Mouse (Mus musculus) liver, postnatal 0 days (tissue): ENCODE measurements around the gene Dnajc8. TPM values are rescaled to one million over a fixed set of nuclear protein-coding genes. Genes with fewer than 3 reads are reported as not detected.
A peak's percentile ranks its signal among the peaks of the same experiment; 100 is the strongest.
"Not testable (repeated sequence)": the region's sequence is repeated elsewhere in the genome, so short reads cannot be mapped to it uniquely, and the experiment has no call there.

Experiments used
- ATAC-seq: fragments of 200-750 bp; cut with Nextera tagmentation; 2 replicates; pipeline ENCODE4 v1.8.0; 2017; ENCODE audit warnings: mild to moderate bottlenecking, moderate library complexity
- DNase-seq: peaks from one replicate; pipeline ENCODE4 v3.0.0-alpha.2; 2016
- H3K27ac ChIP-seq: fragments of 300-500 bp; sonication (generic); 2 replicates; pipeline ENCODE4 v1.5.1; 2014; ENCODE audit warnings: antibody characterized with exemption, moderate library complexity, mild to moderate bottlenecking, low read depth
- H3K27me3 ChIP-seq: fragments of 300-500 bp; sonication (generic); 2 replicates; pipeline ENCODE4 v1.6.1; 2014; ENCODE audit warnings: low read length, control low read depth, mixed read lengths; ENCODE audit not compliant: insufficient read depth
- H3K36me3 ChIP-seq: fragments of 300-500 bp; sonication (generic); replicated peaks from 2 replicates; pipeline ENCODE4 v1.6.1; 2014; ENCODE audit warnings: mild to moderate bottlenecking, control low read depth, low read length, moderate library complexity, mixed read lengths; ENCODE audit not compliant: insufficient read depth
- H3K4me1 ChIP-seq: fragments of 300-500 bp; sonication (generic); 2 replicates; pipeline ENCODE4 v1.6.1; 2014; ENCODE audit warnings: antibody characterized with exemption, mild to moderate bottlenecking, control low read depth; ENCODE audit not compliant: insufficient read depth
- H3K4me2 ChIP-seq: fragments of 300-500 bp; sonication (generic); 2 replicates; pipeline ENCODE4 v1.6.1; 2014; ENCODE audit warnings: low read depth, mild to moderate bottlenecking, low read length, moderate library complexity, mixed read lengths
- H3K4me3 ChIP-seq: fragments of 300-500 bp; sonication (generic); 2 replicates; pipeline ENCODE4 v1.5.1; 2014; ENCODE audit warnings: low read depth, low read length
- H3K9ac ChIP-seq: fragments of 300-500 bp; sonication (generic); replicated peaks from 2 replicates; pipeline ENCODE4 v1.6.1; 2014; ENCODE audit warnings: mild to moderate bottlenecking, moderate library complexity
- H3K9me3 ChIP-seq: fragments of 300-500 bp; sonication (generic); 2 replicates; pipeline ENCODE4 v1.6.1; 2016; ENCODE audit warnings: mild to moderate bottlenecking, control low read depth, low read length, mixed read lengths
- CTCF ChIP-seq: sonication (generic); IDR thresholded peaks from 2 replicates; pipeline ENCODE4 v1.5.1; 2016; ENCODE audit warnings: antibody characterized with exemption, low read depth
- EP300 ChIP-seq: IDR thresholded peaks from 2 replicates; pipeline ENCODE4 v1.6.1; 2016; ENCODE audit warnings: antibody characterized with exemption, low read depth, mild to moderate bottlenecking
- WGBS: fragments of 180-500 bp; shearing (Covaris S2); extraction: QIAGEN DNeasy Blood & Tissue Kit; methylation state at CpG from one replicate; pipeline ENCODE4 v1.1.7; 2014; ENCODE audit not compliant: insufficient replicate concordance; 5-methylcytosine and 5-hydroxymethylcytosine counted together
- polyA plus RNA-seq: library from polyadenylated mRNA; unstranded; fragments of >200 nt; fragmentation: Nextera tagmentation; extraction: Ambion mirVana; gene quantifications from 2 replicates; pipeline ENCODE4 v1.2.1, GENCODE M21; 2015

The Dnajc8 gene
- polyA plus RNA-seq, 1 experiment from 2014 or later, result 71.5 TPM

DNA sequence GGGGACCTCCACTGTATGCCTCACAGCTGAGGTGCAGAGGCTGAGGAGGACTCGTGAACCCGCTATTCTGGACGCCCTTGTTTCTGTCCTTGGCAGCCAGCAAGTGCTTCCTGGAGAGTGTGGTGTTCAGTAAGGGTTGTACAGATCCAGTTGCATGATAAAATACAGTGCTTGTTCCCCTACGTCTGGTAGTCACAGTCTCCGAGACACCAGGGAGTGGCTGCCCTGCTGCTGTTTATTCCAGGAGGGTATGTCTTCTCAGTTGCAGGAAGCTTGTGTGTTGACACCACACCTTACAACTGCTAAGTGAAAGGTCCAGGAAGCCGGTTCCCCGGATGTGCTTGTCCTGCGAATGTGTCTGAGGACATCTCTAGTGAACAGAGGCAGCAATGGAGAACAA, 19.3 kb downstream of the Dnajc8 start:
- ATAC-seq, result no peak
- Histone ChIP-seq H3K9ac (no peak overlapping the region), H3K36me3 (peaks cover 39% of the 10 kb centered on the region), H3K27ac (no peak overlapping the region), H3K27me3 (no peaks in the 10 kb centered on the region), H3K4me1 (no peaks in the 10 kb centered on the region), H3K4me2 (no peak overlapping the region), H3K9me3 (no peaks in the 10 kb centered on the region), H3K4me3 (no peak overlapping the region)
- WGBS, result 42% methylated on average over 8 of the region's 8 CpGs
- no peak for DNase-seq
- TF ChIP-seq EP300 (no peak), CTCF (no peak)

- ATAC-seq, H3K4me1 ChIP-seq, H3K27me3 ChIP-seq, H3K27ac ChIP-seq, H3K4me2 ChIP-seq, H3K9ac ChIP-seq, H3K9me3 ChIP-seq, DNase-seq, H3K4me3 ChIP-seq: not testable (repeated sequence)
- peaks cover 31% of the 10 kb centered on the region for H3K36me3 ChIP-seq
- WGBS, result 75% methylated on average over 7 of the region's 7 CpGs
Measured at GRCm38 (mm10) chr4:132555550-132555949, 20.2 kb downstream of the Dnajc8 start.

- H3K9ac ChIP-seq, result no peak overlapping the region
- ATAC-seq (0 out of 2 replicates have a peak, but pooled peaks have one; percentile 5), DNase-seq (no peak)
- peak overlapping the region; percentile 41 for H3K4me2 ChIP-seq
- no peaks in the 10 kb centered on the region for H3K36me3 ChIP-seq
- no peaks in the 10 kb centered on the region for H3K27me3 ChIP-seq
- peak overlapping the region; percentile 61 for H3K27ac ChIP-seq
- no peak overlapping the region for H3K4me3 ChIP-seq
- H3K9me3 ChIP-seq, result no peaks in the 10 kb centered on the region
- no peak for TF ChIP-seq CTCF
- TF ChIP-seq EP300, result no peak
- peaks cover 14% of the 10 kb centered on the region; the same call in 1 of the 2 replicates for H3K4me1 ChIP-seq
- 50% methylated on average over 3 of the region's 3 CpGs for WGBS
Measured at GRCm38 (mm10) chr4:132563261-132563660, 27.9 kb downstream of the Dnajc8 start.

DNA sequence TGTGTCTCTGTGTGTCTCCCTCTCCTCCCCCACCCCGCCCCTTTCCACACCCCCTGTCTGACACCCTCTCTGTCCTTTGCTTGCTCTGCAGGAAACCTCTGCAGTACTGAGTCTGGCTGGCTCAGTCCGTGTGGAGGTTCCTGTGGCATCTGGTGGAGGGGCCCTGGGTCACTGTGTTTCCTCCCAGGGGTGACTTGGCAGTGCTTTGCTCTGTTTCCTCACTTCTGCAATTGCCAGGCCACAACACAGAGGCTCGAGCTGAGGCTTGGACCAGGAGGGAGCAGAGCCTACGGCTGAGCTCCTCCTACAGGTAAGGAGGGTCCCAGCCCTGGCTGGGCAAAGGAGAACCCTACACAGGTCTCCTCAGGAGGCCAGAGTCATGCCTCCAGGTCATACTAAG, 28.6 kb downstream of the Dnajc8 start, which contains the start of gene Ptafr:
TSS of gene Ptafr (plus strand) at position 103 of the 400 bp plus-strand sequence.
- Histone ChIP-seq H3K27me3 (no peaks in the 10 kb centered on the region), H3K4me2 (peak within 1 kb of the TSS; percentile 56), H3K36me3 (no peaks in the 10 kb centered on the region), H3K4me3 (peak within 1 kb of the TSS; percentile 19), H3K4me1 (peaks cover 14% of the 10 kb centered on the region; the same call in 1 of the 2 replicates), H3K27ac (peak within 1 kb of the TSS; percentile 61), H3K9ac (peak within 1 kb of the TSS; percentile 30; the same call in 1 of the 2 replicates), H3K9me3 (no peaks in the 10 kb centered on the region)
- TF ChIP-seq EP300 (no peak), CTCF (peak; percentile 24)
- whole genome bisulfite sequencing, result 11% methylated on average over 4 of the region's 4 CpGs
- peak; percentile 70 for DNase-seq
- peak; percentile 74 for ATAC-seq

- 67% methylated on average over 12 of the region's 12 CpGs for WGBS
- peak overlapping the region; percentile 19; the same call in 1 of the 2 replicates for H3K4me3 ChIP-seq
- peak overlapping the region; percentile 56 for H3K4me2 ChIP-seq
Measured at GRCm38 (mm10) chr4:132565089-132565747, 29.9 kb downstream of the Dnajc8 start.

DNA sequence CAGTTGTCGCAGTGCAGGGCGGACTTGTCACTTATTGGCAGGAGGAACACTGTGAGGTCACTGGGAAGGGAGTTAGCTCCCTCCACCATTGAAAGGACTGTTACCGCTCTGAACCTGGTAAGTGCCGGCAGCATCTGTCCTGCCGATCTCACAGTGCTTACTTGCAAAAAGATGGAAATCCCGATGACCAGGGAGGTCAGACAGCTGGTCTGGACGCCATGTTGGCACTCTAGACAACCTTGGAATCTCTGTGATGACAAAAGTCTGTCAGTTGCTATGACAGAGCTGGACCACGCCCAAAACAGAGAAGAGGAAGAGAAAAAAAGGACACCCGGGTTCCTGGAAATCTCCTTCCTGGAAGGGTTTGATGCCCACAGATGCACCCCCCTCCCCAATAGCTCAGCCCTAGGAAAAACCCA, 32.0 kb downstream of the Dnajc8 start:
- Histone ChIP-seq H3K9me3 (no peaks in the 10 kb centered on the region), H3K4me1 (peaks cover 18% of the 10 kb centered on the region; the same call in 1 of the 2 replicates), H3K4me2 (no peak overlapping the region), H3K9ac (no peak overlapping the region), H3K27ac (no peak overlapping the region; the same call in 1 of the 2 replicates), H3K27me3 (no peaks in the 10 kb centered on the region), H3K36me3 (no peaks in the 10 kb centered on the region), H3K4me3 (no peak overlapping the region)
- ATAC-seq (no peak), DNase-seq (no peak)
- TF ChIP-seq CTCF, result no peak
- no peak for TF ChIP-seq EP300
- WGBS, result 64% methylated on average over 9 of the region's 9 CpGs

More at GRCm38 (mm10) chr4:132565089-132565747, 29.9 kb downstream of the Dnajc8 start:
- Histone ChIP-seq H3K9me3 (no peaks in the 10 kb centered on the region), H3K36me3 (no peaks in the 10 kb centered on the region), H3K9ac (peak overlapping the region; percentile 30; the same call in 1 of the 2 replicates), H3K27ac (no peak overlapping the region), H3K4me1 (peaks cover 14% of the 10 kb centered on the region; the same call in 1 of the 2 replicates), H3K27me3 (no peaks in the 10 kb centered on the region)
- no peak for DNase-seq
- no peak for ATAC-seq
- no peak for TF ChIP-seq CTCF
- no peak for TF ChIP-seq EP300
